Mouse (Mus musculus) monocyte, adult 2 months (primary cell): ENCODE data around the gene D630039A03Rik.
"Not testable (repeated sequence)": the region's sequence is repeated elsewhere in the genome, so short reads cannot be mapped to it uniquely, and the experiment has no call there.

ENCODE experiments used
- DNase-seq, 2 experiments: peaks; one replicate each; pipeline ENCODE4 v3.0.0; 2022; ENCODE audit warnings: low spot score in 2 of 2, low read depth in 1 of 2

The D630039A03Rik gene

GRCm38 (mm10) chr4:57888978-57889377, 27.1 kb downstream of the D630039A03Rik start:
- DNase-seq, result not testable (repeated sequence)

GRCm38 (mm10) chr4:57888246-57888645, 27.9 kb downstream of the D630039A03Rik start:
- no peak for DNase-seq

GRCm38 (mm10) chr4:57886888-57887230, 29.2 kb downstream of the D630039A03Rik start:
- no peak for DNase-seq

- DNase-seq, result no peak
Observed at GRCm38 (mm10) chr4:57886066-57886887, 29.8 kb downstream of the D630039A03Rik start.

GRCm38 (mm10) chr4:57885186-57885585, 30.9 kb downstream of the D630039A03Rik start:
- no peak for DNase-seq

- no peak for DNase-seq
Observed at GRCm38 (mm10) chr4:57884511-57884910, 31.6 kb downstream of the D630039A03Rik start.

- no peak for DNase-seq
Observed at GRCm38 (mm10) chr4:57883520-57884421, 32.3 kb downstream of the D630039A03Rik start.

GRCm38 (mm10) chr4:57879804-57880357, 36.2 kb downstream of the D630039A03Rik start:
- DNase-seq, result peak in 1 of 2 experiments; percentile 39

- DNase-seq, result no peak
Observed at GRCm38 (mm10) chr4:57879137-57879536, 37.0 kb downstream of the D630039A03Rik start.

- DNase-seq, result no peak
Observed at GRCm38 (mm10) chr4:57867454-57867853, 48.6 kb downstream of the D630039A03Rik start.

GRCm38 (mm10) chr4:57866990-57867389, 49.1 kb downstream of the D630039A03Rik start:
- no peak for DNase-seq

- DNase-seq, result no peak
Observed at GRCm38 (mm10) chr4:57866088-57866487, 50.0 kb downstream of the D630039A03Rik start.

GRCm38 (mm10) chr4:57862269-57862986, 53.7 kb downstream of the D630039A03Rik start:
- no peak for DNase-seq

GRCm38 (mm10) chr4:57861856-57862255, 54.2 kb downstream of the D630039A03Rik start:
- DNase-seq, result no peak

- DNase-seq, result no peak
Observed at GRCm38 (mm10) chr4:57861166-57861565, 54.9 kb downstream of the D630039A03Rik start.

- no peak for DNase-seq
Observed at GRCm38 (mm10) chr4:57860204-57860611, 55.9 kb downstream of the D630039A03Rik start.
